Mouse (Mus musculus): ENCODE measurements around the gene Kdm2a.

- TF ChIP-seq CTCF (IDR thresholded peaks at IDR 0.05; ENCODE audit: extremely low read depth, insufficient read length, insufficient replicate concordance, low read depth, low read length) (no peak), POLR2A (IDR thresholded peaks at IDR 0.05; ENCODE audit: low read depth, low read length) (no peak)
Measured at GRCm38 (mm10) chr19:4417713-4418112, 19.6 kb upstream of the Kdm2a start.

Data from small intestine, adult 2 months (tissue).